Mouse (Mus musculus) heart, postnatal 0 days (tissue): ENCODE data around the gene Ppp1r12b. TPM values are rescaled to one million over a fixed set of nuclear protein-coding genes. Genes with fewer than 3 reads are reported as not detected.

Experiments
- ATAC-seq: fragments of 200-750 bp; cut with Nextera tagmentation; 2 replicates; pipeline ENCODE4 v1.8.0; 2017; ENCODE audit warnings: low read depth, moderate number of reproducible peaks, moderate library complexity; ENCODE audit not compliant: insufficient read depth
- DNase-seq: peaks from one replicate; pipeline ENCODE4 v3.0.0-alpha.2; 2016; ENCODE audit warnings: low spot score
- H3K27ac ChIP-seq: fragments of 300-500 bp; sonication (generic); 2 replicates; pipeline ENCODE4 v1.5.1; 2014; ENCODE audit warnings: low read depth, mild to moderate bottlenecking
- H3K27me3 ChIP-seq: fragments of 300-500 bp; sonication (generic); 2 replicates; pipeline ENCODE4 v1.6.1; 2014; ENCODE audit warnings: low read length, mixed read lengths; ENCODE audit not compliant: control insufficient read depth, insufficient read depth
- H3K36me3 ChIP-seq: fragments of 300-500 bp; sonication (generic); replicated peaks from 2 replicates; pipeline ENCODE4 v1.6.1; 2014; ENCODE audit warnings: low read length, mixed read lengths; ENCODE audit not compliant: control insufficient read depth, insufficient read depth
- H3K4me1 ChIP-seq: fragments of 300-500 bp; sonication (generic); 2 replicates; pipeline ENCODE4 v1.6.1; 2014; ENCODE audit warnings: antibody characterized with exemption; ENCODE audit not compliant: control insufficient read depth, insufficient read depth
- H3K4me2 ChIP-seq: fragments of 300-500 bp; sonication (generic); 2 replicates; pipeline ENCODE4 v1.6.1; 2014; ENCODE audit warnings: low read depth, mild to moderate bottlenecking, low read length, moderate library complexity
- H3K4me3 ChIP-seq: fragments of 300-500 bp; sonication (generic); 2 replicates; pipeline ENCODE4 v1.5.1; 2014; ENCODE audit warnings: low read depth, low read length
- H3K9ac ChIP-seq: fragments of 300-500 bp; sonication (generic); replicated peaks from 2 replicates; pipeline ENCODE4 v1.6.1; 2014; ENCODE audit warnings: low read depth, low read length, mixed read lengths
- H3K9me3 ChIP-seq: fragments of 300-500 bp; sonication (generic); replicated peaks from 2 replicates; pipeline ENCODE4 v1.6.1; 2016; ENCODE audit warnings: low read length; ENCODE audit not compliant: control insufficient read depth
- CTCF ChIP-seq: IDR thresholded peaks from 2 replicates; pipeline ENCODE4 v1.5.1; 2016; ENCODE audit warnings: antibody characterized with exemption, control low read depth, low read depth
- EP300 ChIP-seq: IDR thresholded peaks from 2 replicates; pipeline ENCODE4 v1.6.1; 2016; ENCODE audit warnings: antibody characterized with exemption, low read depth
- WGBS: fragments of 180-500 bp; shearing (Covaris S2); extraction: QIAGEN DNeasy Blood & Tissue Kit; methylation state at CpG from one replicate; pipeline ENCODE4 v1.1.7; 2014; 5-methylcytosine and 5-hydroxymethylcytosine counted together
- polyA plus RNA-seq: library from polyadenylated mRNA; unstranded; fragments of >200 nt; fragmentation: Nextera tagmentation; extraction: Ambion mirVana; gene quantifications from 2 replicates; pipeline ENCODE4 v1.2.1, GENCODE M21; 2015
- total RNA-seq: library from RNA; depleted of rRNA; stranded (reverse); fragments of >200 nt; gene quantifications from 2 replicates; pipeline ENCODE4 v1.2.3, GENCODE M21; 2014; ENCODE audit warnings: low replicate concordance

Gene Ppp1r12b
- total and polyA plus RNA-seq, 2 experiments from 2014 or later: 23.0 to 69.9 TPM

DNA sequence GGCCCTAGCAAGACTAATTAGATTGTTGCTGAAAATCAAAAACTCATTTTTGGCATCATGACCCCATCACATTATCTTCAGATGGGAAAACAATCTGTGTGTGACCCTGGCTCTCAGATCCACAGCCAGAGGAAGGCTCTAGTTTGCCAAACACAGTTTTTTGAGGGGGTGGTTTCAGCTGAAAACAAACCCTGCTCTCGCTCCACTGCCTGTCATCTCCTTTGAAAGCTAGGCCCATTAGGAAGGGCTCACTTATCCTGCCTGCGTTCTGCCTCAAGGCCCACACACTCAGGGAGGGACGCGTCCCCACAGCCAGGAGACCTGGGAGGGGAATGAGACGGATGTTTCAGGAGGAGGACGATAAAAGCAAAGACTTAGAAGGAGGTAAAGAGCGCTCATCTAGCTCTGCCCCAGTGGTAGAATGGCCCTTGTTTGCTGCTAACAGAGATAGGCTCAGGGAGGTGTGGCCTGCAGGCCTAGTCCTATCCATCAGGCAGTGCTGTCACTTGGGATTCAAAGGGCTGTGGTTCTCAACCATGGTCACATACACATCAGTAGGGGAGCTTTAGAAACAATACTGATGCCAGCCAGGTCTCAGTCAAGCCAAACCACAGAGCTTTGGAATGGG, 190.8 kb downstream of the Ppp1r12b start:
- WGBS: 74% methylated on average over 7 of the region's 7 CpGs
- Histone ChIP-seq H3K27ac (peak overlapping the region; percentile 12), H3K9me3 (no peaks in the 10 kb centered on the region), H3K4me2 (no peak overlapping the region), H3K27me3 (no peaks in the 10 kb centered on the region), H3K4me3 (no peak overlapping the region), H3K36me3 (peaks cover 59% of the 10 kb centered on the region), H3K9ac (no peak overlapping the region), H3K4me1 (no peaks in the 10 kb centered on the region)
- ATAC-seq: peak; percentile 20; the same call in 1 of the 2 replicates
- no peak for TF ChIP-seq EP300
- no peak for TF ChIP-seq CTCF
- DNase-seq: no peak

DNA sequence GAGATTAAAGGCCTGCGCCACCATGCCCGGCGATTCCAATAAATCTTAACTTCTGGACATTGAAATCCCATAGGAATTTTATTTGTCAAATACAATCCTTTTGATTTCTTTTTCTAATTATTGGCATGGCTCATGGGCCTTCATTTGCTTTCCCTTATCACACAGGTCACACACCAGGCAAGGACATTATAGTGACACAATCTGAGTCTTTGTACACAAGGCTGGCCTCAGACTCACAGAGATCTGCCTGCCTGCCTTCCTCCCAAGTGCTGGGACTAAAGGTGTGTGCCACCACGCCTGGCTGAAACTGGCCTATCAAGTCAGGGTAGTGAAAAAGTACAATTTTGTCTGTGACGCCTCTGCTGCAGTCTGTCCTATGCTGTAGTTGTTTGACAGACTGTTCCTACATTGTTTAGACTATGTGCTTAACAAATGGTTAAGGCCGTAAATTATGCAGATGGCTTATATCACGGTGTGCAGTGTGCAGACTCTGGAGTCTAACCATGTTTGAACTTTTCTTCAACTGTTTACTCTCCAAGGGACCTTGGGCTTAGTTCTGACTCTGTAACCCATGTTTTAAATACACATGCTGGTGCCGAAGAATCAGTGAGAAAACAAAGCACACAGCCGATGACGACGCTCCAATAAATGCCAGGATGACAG, 191.8 kb downstream of the Ppp1r12b start:
- TF ChIP-seq EP300 (no peak), CTCF (no peak)
- Histone ChIP-seq H3K9ac (no peak overlapping the region), H3K27me3 (no peaks in the 10 kb centered on the region), H3K4me3 (no peak overlapping the region), H3K4me2 (no peak overlapping the region), H3K27ac (no peak overlapping the region), H3K36me3 (peaks cover 59% of the 10 kb centered on the region), H3K9me3 (no peaks in the 10 kb centered on the region), H3K4me1 (no peaks in the 10 kb centered on the region)
- ATAC-seq (no peak), DNase-seq (no peak)
- 83% methylated on average over 11 of the region's 11 CpGs for WGBS

DNA sequence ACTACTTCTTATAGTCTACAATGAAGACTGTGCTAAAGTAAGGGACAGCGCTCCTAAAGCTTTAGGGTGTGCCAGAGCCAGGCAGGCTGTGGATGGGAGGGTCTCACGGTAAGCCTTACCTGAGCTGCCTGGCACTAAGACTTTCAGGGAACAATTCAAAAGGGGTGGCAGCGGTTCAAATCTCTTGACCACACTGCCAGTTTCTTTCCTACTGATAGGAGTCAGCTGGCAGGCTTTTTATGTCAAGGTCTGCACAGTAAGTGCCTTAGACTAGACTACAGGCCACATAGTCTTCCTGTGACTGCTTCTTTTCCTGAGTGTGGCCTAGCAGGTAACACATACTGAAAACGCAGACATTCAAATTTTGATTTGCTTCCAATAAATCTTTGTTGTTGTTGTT, 192.5 kb downstream of the Ppp1r12b start:
- no peaks in the 10 kb centered on the region for H3K27me3 ChIP-seq
- no peak overlapping the region for H3K4me2 ChIP-seq
- WGBS: 93% methylated on average over 4 of the region's 4 CpGs
- no peaks in the 10 kb centered on the region for H3K4me1 ChIP-seq
- no peak for TF ChIP-seq EP300
- no peak for TF ChIP-seq CTCF
- no peak overlapping the region for H3K27ac ChIP-seq
- DNase-seq: no peak
- no peak overlapping the region for H3K9ac ChIP-seq
- peaks cover 57% of the 10 kb centered on the region for H3K36me3 ChIP-seq
- H3K4me3 ChIP-seq: no peak overlapping the region
- H3K9me3 ChIP-seq: no peaks in the 10 kb centered on the region
- ATAC-seq: no peak

GRCm38 (mm10) chr1:134761534-134761933, 194.2 kb downstream of the Ppp1r12b start:
- Histone ChIP-seq H3K27me3 (no peaks in the 10 kb centered on the region), H3K4me1 (no peaks in the 10 kb centered on the region), H3K9ac (no peak overlapping the region), H3K4me3 (no peak overlapping the region), H3K36me3 (peaks cover 47% of the 10 kb centered on the region), H3K27ac (no peak overlapping the region), H3K9me3 (no peaks in the 10 kb centered on the region), H3K4me2 (no peak overlapping the region)
- DNase-seq (no peak), ATAC-seq (no peak)
- TF ChIP-seq EP300: no peak
- TF ChIP-seq CTCF: no peak
- 73% methylated on average over 7 of the region's 7 CpGs for WGBS

- Histone ChIP-seq H3K27ac (no peak overlapping the region), H3K36me3 (peaks cover 41% of the 10 kb centered on the region), H3K27me3 (no peaks in the 10 kb centered on the region), H3K4me2 (no peak overlapping the region), H3K9me3 (no peaks in the 10 kb centered on the region), H3K4me3 (no peak overlapping the region), H3K9ac (no peak overlapping the region), H3K4me1 (no peaks in the 10 kb centered on the region)
- TF ChIP-seq EP300 (no peak), CTCF (no peak)
- DNase-seq (no peak), ATAC-seq (no peak)
- WGBS: 72% methylated on average over 5 of the region's 5 CpGs
Measured at GRCm38 (mm10) chr1:134760642-134761041, 195.1 kb downstream of the Ppp1r12b start.
